Mouse (Mus musculus) lung, embryonic 14.5 days (tissue): ENCODE data around the gene Mcu. TPM values are rescaled to one million over a fixed set of nuclear protein-coding genes. Genes with fewer than 3 reads are reported as not detected.

ENCODE experiments used
- ATAC-seq: fragments of 200-750 bp; cut with Nextera tagmentation; 2 replicates; pipeline ENCODE4 v1.8.0; 2017; ENCODE audit warnings: mild to moderate bottlenecking, moderate TSS enrichment, moderate library complexity; ENCODE audit not compliant: insufficient read depth
- DNase-seq: peaks from one replicate; pipeline ENCODE4 v3.0.0-alpha.2; 2015
- H3K27ac ChIP-seq: fragments of 300-500 bp; sonication (generic); 2 replicates; pipeline ENCODE4 v1.5.1; 2014; ENCODE audit warnings: low read depth, mild to moderate bottlenecking, moderate library complexity
- H3K27me3 ChIP-seq: fragments of 300-500 bp; sonication (generic); 2 replicates; pipeline ENCODE4 v1.6.1; 2014; ENCODE audit warnings: low read length, control low read depth; ENCODE audit not compliant: insufficient read depth
- H3K36me3 ChIP-seq: fragments of 300-500 bp; sonication (generic); 2 replicates; pipeline ENCODE4 v1.6.1; 2014; ENCODE audit warnings: control low read depth; ENCODE audit not compliant: insufficient read depth
- H3K4me1 ChIP-seq: fragments of 300-500 bp; sonication (generic); 2 replicates; pipeline ENCODE4 v1.6.1; 2014; ENCODE audit warnings: antibody characterized with exemption, control low read depth; ENCODE audit not compliant: insufficient read depth
- H3K4me2 ChIP-seq: fragments of 300-500 bp; sonication (generic); 2 replicates; pipeline ENCODE4 v1.6.1; 2014; ENCODE audit warnings: mild to moderate bottlenecking
- H3K4me3 ChIP-seq: fragments of 300-500 bp; sonication (generic); 2 replicates; pipeline ENCODE4 v1.5.1; 2014; ENCODE audit warnings: low read depth, low read length
- H3K9ac ChIP-seq: fragments of 300-500 bp; sonication (generic); 2 replicates; pipeline ENCODE4 v1.6.1; 2014
- H3K9me3 ChIP-seq: fragments of 300-500 bp; sonication (generic); 2 replicates; pipeline ENCODE4 v1.6.1; 2016; ENCODE audit warnings: low read depth, low read length, control low read depth
- CTCF ChIP-seq: IDR thresholded peaks from 2 replicates; pipeline ENCODE4 v1.5.1; 2016; ENCODE audit warnings: antibody characterized with exemption, low read depth
- WGBS: fragments of 180-500 bp; shearing (Covaris S2); extraction: QIAGEN DNeasy Blood & Tissue Kit; methylation state at CpG from one replicate; pipeline ENCODE4 v1.1.7; 2014; 5-methylcytosine and 5-hydroxymethylcytosine counted together
- polyA plus RNA-seq: library from polyadenylated mRNA; unstranded; fragments of >200 nt; fragmentation: Nextera tagmentation; extraction: Ambion mirVana; gene quantifications from 2 replicates; pipeline ENCODE4 v1.2.1, GENCODE M21; 2014

Mcu gene
- polyA plus RNA-seq, 1 experiment from 2014 or later = 32.4 TPM

DNA sequence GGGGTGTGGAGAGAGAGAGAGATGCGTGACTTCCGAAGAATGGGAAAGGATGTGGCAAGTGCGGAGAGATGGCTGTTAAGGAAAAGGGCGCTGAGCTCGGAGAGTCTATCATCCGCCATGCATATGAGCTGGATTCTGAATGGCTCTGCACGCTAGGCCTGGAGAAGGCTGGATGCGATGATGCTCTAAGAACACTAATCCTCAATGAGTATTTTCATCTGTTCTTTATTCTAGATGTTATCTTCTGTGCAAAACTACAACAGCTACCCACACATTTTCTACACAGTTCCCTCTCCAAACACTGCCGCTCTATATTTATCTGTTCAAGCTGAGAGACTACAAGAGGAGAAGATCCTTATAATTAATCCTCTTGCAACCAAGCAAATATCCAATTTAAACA, 25.9 kb downstream of the Mcu start:
- no peak for DNase-seq

DNA sequence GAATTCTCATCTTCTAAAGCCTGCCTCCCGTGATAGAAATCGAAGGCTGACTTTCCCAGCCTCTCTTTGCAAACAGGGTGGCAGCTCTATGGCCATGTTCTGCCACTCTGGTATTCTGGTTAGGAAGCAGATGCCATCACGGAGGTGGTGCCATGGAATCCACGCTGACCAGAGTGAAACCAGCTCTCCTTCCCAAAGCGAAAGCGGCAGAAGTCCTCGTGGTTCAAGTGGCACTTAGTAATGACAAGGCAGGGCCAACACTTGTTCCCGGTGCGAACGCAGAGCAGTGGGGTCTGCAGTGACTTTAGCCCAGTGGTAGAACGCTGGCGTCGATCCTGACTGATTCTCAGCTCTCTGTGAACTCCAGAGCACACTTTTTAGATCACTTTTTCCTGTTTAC, 26.6 kb downstream of the Mcu start:
- H3K9ac ChIP-seq = no peak overlapping the region
- H3K4me3 ChIP-seq = no peak overlapping the region
- H3K9me3 ChIP-seq = no peaks in the 10 kb centered on the region
- no peak overlapping the region for H3K27ac ChIP-seq
- ATAC-seq = no peak
- 72% methylated on average over 13 of the region's 13 CpGs for WGBS
- TF ChIP-seq CTCF = no peak
- DNase-seq = peak; percentile 30
- no peaks in the 10 kb centered on the region for H3K4me1 ChIP-seq
- H3K36me3 ChIP-seq = no peaks in the 10 kb centered on the region
- no peaks in the 10 kb centered on the region for H3K27me3 ChIP-seq
- H3K4me2 ChIP-seq = peak overlapping the region; percentile 38

More for the DNA sequence above, 25.9 kb downstream of the Mcu start:
- TF ChIP-seq CTCF = no peak
- Histone ChIP-seq H3K9ac (no peak overlapping the region), H3K4me1 (no peaks in the 10 kb centered on the region), H3K4me3 (no peak overlapping the region), H3K4me2 (no peak overlapping the region), H3K27ac (no peak overlapping the region), H3K36me3 (no peaks in the 10 kb centered on the region), H3K27me3 (no peaks in the 10 kb centered on the region), H3K9me3 (no peaks in the 10 kb centered on the region)
- 91% methylated on average over 9 of the region's 9 CpGs for WGBS
- no peak for ATAC-seq

DNA sequence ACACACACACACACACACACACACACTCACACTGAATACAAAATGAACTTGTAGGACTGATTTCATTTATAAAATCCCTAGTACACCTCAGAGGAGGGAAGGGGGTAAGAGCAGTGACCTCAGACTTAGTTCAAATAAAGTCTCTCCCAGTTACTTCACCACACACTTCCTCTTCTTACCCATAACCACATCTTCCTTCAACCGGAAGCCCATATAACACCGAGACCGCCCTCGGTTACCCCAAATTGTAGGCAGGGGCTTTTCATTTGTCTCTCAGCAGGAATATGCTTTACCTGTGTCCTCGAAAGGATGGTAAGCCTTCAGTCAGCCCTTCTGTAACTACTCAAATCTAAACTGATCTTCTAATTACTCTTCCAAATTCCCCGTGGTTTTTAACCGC, 27.1 kb downstream of the Mcu start:
- no peak for ATAC-seq
- H3K36me3 ChIP-seq = no peaks in the 10 kb centered on the region
- H3K9ac ChIP-seq = no peak overlapping the region
- TF ChIP-seq CTCF = no peak
- peak overlapping the region; percentile 38 for H3K4me2 ChIP-seq
- no peak overlapping the region for H3K27ac ChIP-seq
- DNase-seq = no peak
- WGBS = 84% methylated on average over 7 of the region's 7 CpGs
- no peaks in the 10 kb centered on the region for H3K9me3 ChIP-seq
- H3K27me3 ChIP-seq = no peaks in the 10 kb centered on the region
- H3K4me1 ChIP-seq = no peaks in the 10 kb centered on the region
- no peak overlapping the region for H3K4me3 ChIP-seq

DNA sequence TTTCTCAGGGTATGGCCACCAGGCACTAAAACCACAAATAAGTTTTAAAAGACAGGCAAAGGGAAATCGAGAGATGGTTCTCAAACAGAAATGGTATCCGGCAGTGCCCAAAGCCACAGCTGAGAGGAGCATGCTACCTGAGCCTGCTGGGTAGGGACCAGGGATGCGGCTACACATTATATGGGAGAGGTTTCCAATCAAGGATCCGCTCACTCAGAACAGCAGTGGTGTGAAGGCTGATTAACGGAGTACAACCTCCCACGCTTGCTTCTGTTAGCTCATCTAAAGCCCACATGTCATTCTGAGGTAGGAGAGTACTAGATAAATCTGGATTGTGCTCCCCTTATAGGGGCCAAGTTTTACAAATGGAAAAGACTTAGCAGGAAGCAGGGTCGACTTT, 28.4 kb downstream of the Mcu start:
- H3K9ac ChIP-seq = no peak overlapping the region

DNA sequence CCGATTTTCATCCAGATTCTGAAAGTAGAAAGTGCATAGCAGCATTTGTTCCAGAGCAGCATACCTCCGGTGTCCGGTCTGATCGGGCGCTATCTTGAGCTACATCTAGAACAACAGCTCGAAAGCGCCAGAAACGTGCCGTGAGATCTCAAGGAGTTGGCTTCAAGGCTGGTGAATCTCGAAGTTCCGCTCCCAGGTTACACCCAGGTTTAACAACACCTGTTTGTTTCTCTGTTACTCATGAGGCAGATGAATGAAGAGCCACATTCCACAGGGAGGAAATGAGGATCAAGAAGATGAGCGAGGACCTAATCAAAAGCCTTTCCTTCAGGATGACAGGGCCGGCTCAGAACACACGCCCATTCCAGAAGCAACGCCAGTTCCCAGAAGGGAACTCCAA, 29.7 kb downstream of the Mcu start:
- 0 out of 2 replicates have a peak, but pooled peaks cover 2% of the 10 kb centered on the region for H3K36me3 ChIP-seq
- DNase-seq = no peak
- H3K27me3 ChIP-seq = no peaks in the 10 kb centered on the region
- H3K4me3 ChIP-seq = no peak overlapping the region
- no peaks in the 10 kb centered on the region for H3K4me1 ChIP-seq
- 77% methylated on average over 15 of the region's 15 CpGs for WGBS
- H3K9me3 ChIP-seq = no peaks in the 10 kb centered on the region
- no peak overlapping the region for H3K27ac ChIP-seq
- ATAC-seq = no peak
- no peak overlapping the region for H3K4me2 ChIP-seq
- no peak overlapping the region for H3K9ac ChIP-seq
- no peak for TF ChIP-seq CTCF

More for the DNA sequence above, 28.4 kb downstream of the Mcu start:
- no peaks in the 10 kb centered on the region for H3K4me1 ChIP-seq
- H3K36me3 ChIP-seq = 0 out of 2 replicates have a peak, but pooled peaks cover 2% of the 10 kb centered on the region
- DNase-seq (no peak), ATAC-seq (no peak)
- no peak overlapping the region for H3K27ac ChIP-seq
- H3K27me3 ChIP-seq = no peaks in the 10 kb centered on the region
- no peak for TF ChIP-seq CTCF
- 81% methylated on average over 7 of the region's 7 CpGs for WGBS
- no peaks in the 10 kb centered on the region for H3K9me3 ChIP-seq
- H3K4me3 ChIP-seq = no peak overlapping the region
- no peak overlapping the region for H3K4me2 ChIP-seq

DNA sequence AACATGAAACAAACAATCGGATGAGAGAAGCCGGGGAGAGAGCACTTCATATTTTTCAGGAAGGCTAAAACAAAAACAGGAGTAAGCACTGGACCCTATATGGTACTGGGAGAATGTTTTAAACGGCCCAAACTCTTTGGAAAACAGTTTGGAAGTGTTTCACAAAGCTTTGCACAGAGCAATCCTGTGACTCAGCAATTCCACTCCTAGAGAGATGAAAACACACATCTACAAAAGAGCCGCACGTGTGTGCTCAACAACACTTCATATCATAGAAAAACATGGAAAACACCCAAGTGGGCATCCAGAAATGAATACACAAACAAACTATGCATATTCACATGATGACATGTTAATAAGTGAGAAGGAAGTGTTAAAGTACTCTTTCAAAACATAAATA, 30.9 kb downstream of the Mcu start:
- H3K27ac ChIP-seq = no peak overlapping the region
- no peaks in the 10 kb centered on the region for H3K9me3 ChIP-seq
- H3K4me3 ChIP-seq = no peak overlapping the region
- 0 out of 2 replicates have a peak, but pooled peaks cover 2% of the 10 kb centered on the region for H3K36me3 ChIP-seq
- H3K27me3 ChIP-seq = no peaks in the 10 kb centered on the region
- no peak overlapping the region for H3K9ac ChIP-seq
- H3K4me2 ChIP-seq = no peak overlapping the region
- no peak for ATAC-seq
- WGBS = 88% methylated on average over 5 of the region's 5 CpGs
- H3K4me1 ChIP-seq = no peaks in the 10 kb centered on the region
- TF ChIP-seq CTCF = no peak
- no peak for DNase-seq

DNA sequence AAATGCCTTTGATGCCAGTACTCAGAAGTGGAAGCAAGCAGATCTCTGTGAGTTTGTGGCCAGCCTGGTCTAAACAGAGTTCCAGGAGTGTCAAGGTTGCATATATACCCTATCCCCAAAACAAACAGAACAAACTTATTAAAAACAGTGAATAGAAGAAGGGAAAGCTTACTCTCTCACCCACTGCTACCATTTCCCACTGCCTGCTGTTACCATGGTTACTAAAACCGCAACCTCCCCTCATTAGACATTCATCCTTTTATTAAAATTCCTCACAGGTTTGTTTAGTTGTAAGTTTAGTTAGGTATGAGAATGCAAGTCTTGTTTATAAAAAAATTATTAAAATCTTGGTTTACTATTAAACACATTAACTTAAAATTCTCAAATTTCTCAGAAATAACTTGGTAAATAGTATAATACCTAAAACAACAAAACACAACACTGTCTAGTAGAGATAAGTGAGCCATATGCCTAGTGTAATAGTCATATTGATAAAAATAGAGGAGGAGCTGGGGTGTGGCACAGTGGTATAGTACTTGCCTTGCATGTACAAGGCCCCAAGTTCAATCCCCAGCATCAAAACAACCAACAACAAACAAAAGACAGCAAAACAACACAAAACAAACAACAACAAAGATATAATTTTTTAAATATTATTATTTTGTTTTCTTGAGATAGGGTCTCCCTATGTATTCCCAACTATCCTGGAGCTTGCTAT, 34.5 kb downstream of the Mcu start:
- Histone ChIP-seq H3K27me3 (no peaks in the 10 kb centered on the region), H3K9me3 (no peaks in the 10 kb centered on the region), H3K4me2 (no peak overlapping the region), H3K9ac (no peak overlapping the region), H3K36me3 (0 out of 2 replicates have a peak, but pooled peaks cover 2% of the 10 kb centered on the region), H3K4me3 (no peak overlapping the region), H3K27ac (no peak overlapping the region), H3K4me1 (peaks cover 15% of the 10 kb centered on the region)
- no peak for DNase-seq
- TF ChIP-seq CTCF = no peak
- WGBS = 94% methylated on average over 1 of the region's 1 CpGs
- no peak for ATAC-seq
